9 mouse cellular contexts compared by ENCODE assay signal in the genomic region with DNA sequence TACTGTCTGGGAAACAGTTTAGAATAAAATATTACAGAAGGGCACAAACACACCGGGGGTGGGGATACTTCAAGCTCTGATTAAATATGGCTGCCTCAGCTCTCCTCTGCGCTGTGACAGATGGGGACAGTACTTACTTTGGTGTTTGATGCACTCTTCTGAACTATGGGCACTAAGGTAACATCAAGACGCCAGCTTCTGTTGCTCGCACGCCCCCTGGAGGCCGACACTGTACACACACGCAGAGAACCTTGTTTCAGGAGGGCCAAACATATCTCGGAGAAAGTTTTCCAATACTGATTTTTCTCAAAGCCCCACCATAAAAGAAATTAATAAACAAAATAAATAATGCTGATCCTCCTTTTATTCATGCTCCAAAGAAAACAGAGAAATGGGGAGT.
A peak's percentile ranks its signal among the peaks of the same experiment; 100 is the strongest.
DNase-seq lines count a peak whose midpoint lies in the region; ATAC-seq and TF ChIP-seq lines count a peak whose summit lies in the region.
"Had no signal": no experiment of that assay in that cellular context is flagged by ENCODE, and none has a peak within 500 bp of the region (broad histone marks: within the 10 kb centered on the region; RNA-seq: fewer than 3 reads in every experiment).

No protein-coding gene starts in this region.

- no peak overlapping the region for H3K4me3 ChIP-seq in kidney, adult 2 months (ENCODE audit: insufficient read depth, low read depth, low read length)
- H3K4me3 ChIP-seq in kidney, embryonic 14.5 days (ENCODE audit: low read length) = no peak overlapping the region
- H3K4me3 ChIP-seq in CH12.LX (replicated peaks in 1 of 3; ENCODE audit: low read depth in 2 of 3, low read length in 2 of 3, poor library complexity in 1 of 3) = no peak overlapping the region
- no peak overlapping the region for H3K4me3 ChIP-seq in embryonic facial prominence, embryonic 11.5 days (ENCODE audit: low read depth, low read length)
- H3K4me3 ChIP-seq: embryonic facial prominence, embryonic 15.5 days; neural tube, embryonic 12.5 days had no signal

- dilution Hi-C loops in CH12.LX (cut with MboI; ENCODE audit: extremely low pct_ligation_motif_present, extremely low pct_unique_long_range_greater_than_20kb, low sequenced_read_pairs) = no loop called here

- no peak overlapping the region for H3K27ac ChIP-seq in kidney, adult 2 months (ENCODE audit: insufficient read depth, low read depth, low read length)
- no peak overlapping the region for H3K27ac ChIP-seq in kidney, embryonic 14.5 days (ENCODE audit: low read depth, low read length)
- H3K27ac ChIP-seq in CH12.LX (ENCODE audit: insufficient read depth, low read depth) = no peak overlapping the region
- H3K27ac ChIP-seq in embryonic facial prominence, embryonic 11.5 days (replicated peaks; ENCODE audit: low read depth, low read length) = no peak overlapping the region
- H3K27ac ChIP-seq: embryonic facial prominence, embryonic 15.5 days; neural tube, embryonic 12.5 days had no signal

- no peaks in the 10 kb centered on the region for H3K9me3 ChIP-seq in kidney, embryonic 14.5 days (ENCODE audit: control insufficient read depth, low read length)
- H3K9me3 ChIP-seq in CH12.LX (replicated peaks; ENCODE audit: low read length) = no peaks in the 10 kb centered on the region
- H3K9me3 ChIP-seq in embryonic facial prominence, embryonic 11.5 days (replicated peaks; ENCODE audit: control insufficient read depth, low read length) = no peaks in the 10 kb centered on the region
- H3K9me3 ChIP-seq: embryonic facial prominence, embryonic 15.5 days; neural tube, embryonic 12.5 days had no signal

- TF ChIP-seq POLR2A in kidney, adult 2 months (IDR thresholded peaks at IDR 0.05; ENCODE audit: low read depth, low read length) = no peak
- TF ChIP-seq POLR2A in CH12.LX (IDR thresholded peaks at IDR 0.05; ENCODE audit: low read depth, low read length) = no peak

- H3K4me1 ChIP-seq in kidney, adult 2 months (ENCODE audit: control insufficient read depth, insufficient read depth, low read length) = no peaks in the 10 kb centered on the region
- H3K4me1 ChIP-seq in kidney, embryonic 14.5 days (ENCODE audit: control insufficient read depth, insufficient read depth, low read length) = no peaks in the 10 kb centered on the region
- no peaks in the 10 kb centered on the region; a peak in 1 of 4 replicates for H3K4me1 ChIP-seq in CH12.LX (ENCODE audit: control insufficient read depth in 1 of 2, insufficient read depth in 2 of 2)
- peaks cover 2% of the 10 kb centered on the region for H3K4me1 ChIP-seq in embryonic facial prominence, embryonic 11.5 days (ENCODE audit: control insufficient read depth, insufficient read depth, low read length)

- in situ Hi-C loops in CH12.LX (cut with MboI; ENCODE audit: low pct_ligation_motif_present, low pct_unique_long_range_greater_than_20kb, low sequenced_read_pairs) (no loop called here), Patski (cut with MboI; ENCODE audit: low pct_unique_long_range_greater_than_20kb) (no loop called here)

- DNase-seq in kidney, adult 2 months = peak; percentile 10
- DNase-seq in CH12.LX (ENCODE audit: extremely low read depth) (peak; percentile 58), Patski (ENCODE audit: low read depth, low spot score) (no peak)
- peak; percentile 62 for DNase-seq in embryonic facial prominence, embryonic 11.5 days (ENCODE audit: low spot score)
- DNase-seq in skeletal muscle tissue, adult 2 months (ENCODE audit: low read depth, low spot score) = peak; percentile 15
- DNase-seq in left cerebral cortex, postnatal 36 days (ENCODE audit: low spot score in 2 of 2) = no peak

- no peak overlapping the region for H3K4me2 ChIP-seq in kidney, embryonic 14.5 days (replicated peaks; ENCODE audit: low read depth, low read length)
- no peak overlapping the region for H3K4me2 ChIP-seq in CH12.LX (ENCODE audit: insufficient read depth, low read depth, poor library complexity, severe bottlenecking)
- H3K4me2 ChIP-seq in embryonic facial prominence, embryonic 11.5 days (ENCODE audit: low read depth, low read length) = no peak overlapping the region
- H3K4me2 ChIP-seq: embryonic facial prominence, embryonic 15.5 days; neural tube, embryonic 12.5 days had no signal

- peak; percentile 53 for TF ChIP-seq RAD21 in CH12.LX (IDR thresholded peaks at IDR 0.05; ENCODE audit: low read depth, low read length)

- CTCF ChIA-PET in Patski (lab: Charles Lee) = interaction anchor here (1.3 kb wide), 1 partner anchor 13 kb away, joined by 3 read pairs; no protein-coding TSS in a partner anchor

- ATAC-seq in kidney, embryonic 14.5 days (ENCODE audit: low FRiP score, low TSS enrichment) = no peak
- ATAC-seq in Patski = no peak
- no peak for ATAC-seq in embryonic facial prominence, embryonic 11.5 days (replicated peaks; ENCODE audit: insufficient number of reproducible peaks, low FRiP score, low TSS enrichment, low read depth)

- H3K79me2 ChIP-seq in CH12.LX (replicated peaks; ENCODE audit: control insufficient read depth, extremely low read depth, insufficient read depth, poor library complexity, severe bottlenecking) = no peaks in the 10 kb centered on the region

- intact Hi-C loops in left cerebral cortex, postnatal 36 days (cut with DNase I) = no loop called here

- peak; percentile 60 for TF ChIP-seq CTCF in kidney, adult 2 months (conservative IDR thresholded peaks at IDR 0.05; ENCODE audit: insufficient read depth, insufficient read length, low read depth, low read length)
- peak; percentile 49 to 72 for TF ChIP-seq CTCF in CH12.LX (conservative IDR thresholded peaks at IDR 0.05 in 1 of 2, IDR thresholded peaks at IDR 0.05 in 1 of 2; ENCODE audit: low read depth in 2 of 2, low read length in 2 of 2)
- TF ChIP-seq CTCF in Patski (IDR thresholded peaks at IDR 0.05) = peak; percentile 81

- no peak for TF ChIP-seq EP300 in CH12.LX (IDR thresholded peaks at IDR 0.05; ENCODE audit: low read length)

- no peaks in the 10 kb centered on the region for H3K36me3 ChIP-seq in kidney, adult 2 months (ENCODE audit: control insufficient read depth, insufficient read depth, low read length)
- H3K36me3 ChIP-seq in kidney, embryonic 14.5 days (ENCODE audit: control insufficient read depth, insufficient read depth, low read length) = no peaks in the 10 kb centered on the region
- H3K36me3 ChIP-seq in CH12.LX (replicated peaks in 1 of 2; ENCODE audit: control insufficient read depth in 1 of 2, insufficient read depth in 1 of 2, low read length in 1 of 2) = no peaks in the 10 kb centered on the region
- H3K36me3 ChIP-seq in embryonic facial prominence, embryonic 11.5 days (replicated peaks; ENCODE audit: control insufficient read depth, insufficient read depth, low read depth, low read length) = no peaks in the 10 kb centered on the region
- H3K36me3 ChIP-seq: embryonic facial prominence, embryonic 15.5 days; neural tube, embryonic 12.5 days had no signal

- POLR2A ChIA-PET in Patski (lab: Charles Lee) = no interaction called here

- WGBS in kidney, adult 2 months = 27% methylated on average over 8 of the region's 8 CpGs
- 31% methylated on average over 8 of the region's 8 CpGs for WGBS in kidney, embryonic 14.5 days
- 23% methylated on average over 8 of the region's 8 CpGs for WGBS in embryonic facial prominence, embryonic 11.5 days

- no peaks in the 10 kb centered on the region for H3K27me3 ChIP-seq in kidney, adult 2 months (replicated peaks; ENCODE audit: control insufficient read depth, insufficient read depth, low read length)
- H3K27me3 ChIP-seq in kidney, embryonic 14.5 days (ENCODE audit: control insufficient read depth, insufficient read depth, low read length) = no peaks in the 10 kb centered on the region
- H3K27me3 ChIP-seq in CH12.LX (replicated peaks) (no peaks in the 10 kb centered on the region), Patski (no peaks in the 10 kb centered on the region)
- H3K27me3 ChIP-seq in embryonic facial prominence, embryonic 11.5 days (ENCODE audit: control insufficient read depth, insufficient read depth, low read length) = no peaks in the 10 kb centered on the region
- H3K27me3 ChIP-seq: embryonic facial prominence, embryonic 15.5 days; neural tube, embryonic 12.5 days had no signal

- no peak overlapping the region for H3K9ac ChIP-seq in kidney, embryonic 14.5 days (ENCODE audit: low read depth, low read length)
- H3K9ac ChIP-seq in CH12.LX (ENCODE audit: insufficient read depth, low read depth) = no peak overlapping the region
- H3K9ac ChIP-seq in embryonic facial prominence, embryonic 11.5 days (replicated peaks; ENCODE audit: low read length) = no peak overlapping the region
- H3K9ac ChIP-seq: embryonic facial prominence, embryonic 15.5 days; neural tube, embryonic 12.5 days had no signal

TF ChIP-seq in CH12.LX, 34 proteins besides CTCF, POLR2A, EP300 and RAD21:
- TF ChIP-seq UBTF (IDR thresholded peaks at IDR 0.05; ENCODE audit: low read depth, low read length) (no peak), USF2 (conservative IDR thresholded peaks at IDR 0.05; ENCODE audit: low read depth, low read length) (no peak), TBP (conservative IDR thresholded peaks at IDR 0.05; ENCODE audit: low read depth, low read length) (no peak), SMC3 (IDR thresholded peaks at IDR 0.05; ENCODE audit: low read depth, low read length) (peak; percentile 38), ZMIZ1 (IDR thresholded peaks at IDR 0.05; ENCODE audit: low read depth, low read length) (no peak)
TF ChIP-seq in CH12.LX: peak in this region for 1.

Comparison
In these comparisons a context has a peak if more than half of its experiments do, and no peak if none do; other contexts are left out.
1. DNase-seq: peak in kidney, adult 2 months (single experiment), CH12.LX (single experiment), embryonic facial prominence, embryonic 11.5 days (single experiment) and skeletal muscle tissue, adult 2 months (single experiment); none in Patski (single experiment) and left cerebral cortex, postnatal 36 days (0 of 2).
2. Peak in every context shown above with its lines, with median percentiles within 50 percentile points of each other: CTCF ChIP-seq.